Mouse (Mus musculus) spleen, adult 2 months (tissue): Measurements from ENCODE around the gene Egln2. TPM values are rescaled to one million over a fixed set of nuclear protein-coding genes. Genes with fewer than 3 reads are reported as not detected.
A peak's percentile ranks its signal among the peaks of the same experiment; 100 is the strongest.

Experiments
- DNase-seq, 2 experiments: peaks; one replicate each; pipeline versions ENCODE4 v3.0.0 to v3.0.0-alpha.2; 2012 to 2021; ENCODE audit warnings: low spot score in 2 of 2, low read depth in 1 of 2
- H3K27ac ChIP-seq: fragments of 200-500 bp; 2 replicates; pipeline ENCODE4 v1.5.1; 2012; ENCODE audit warnings: low read length, inconsistent platforms; ENCODE audit not compliant: insufficient read depth
- H3K27me3 ChIP-seq: fragments of 200-500 bp; 2 replicates; pipeline ENCODE4 v1.6.1; 2012; ENCODE audit warnings: mild to moderate bottlenecking, moderate library complexity, low read length, inconsistent platforms; ENCODE audit not compliant: control insufficient read depth, insufficient read depth
- H3K36me3 ChIP-seq: fragments of 200-500 bp; 2 replicates; pipeline ENCODE4 v1.6.1; 2012; ENCODE audit warnings: mild to moderate bottlenecking, low read length, inconsistent platforms; ENCODE audit not compliant: control insufficient read depth, insufficient read depth
- H3K4me1 ChIP-seq: fragments of 200-500 bp; 2 replicates; pipeline ENCODE4 v1.6.1; 2011; ENCODE audit warnings: inconsistent platforms; ENCODE audit not compliant: control insufficient read depth, insufficient read depth, insufficient read length
- H3K4me3 ChIP-seq: fragments of 200-500 bp; 2 replicates; pipeline ENCODE4 v1.5.1; 2011; ENCODE audit warnings: mild to moderate bottlenecking, inconsistent platforms; ENCODE audit not compliant: insufficient read depth, insufficient read length; ENCODE audit errors: extremely low read depth
- CTCF ChIP-seq: fragments of 200-500 bp; IDR thresholded peaks from 2 replicates; pipeline ENCODE4 v1.5.1; 2011; ENCODE audit warnings: mild to moderate bottlenecking, inconsistent platforms; ENCODE audit not compliant: insufficient read depth, insufficient read length, insufficient replicate concordance; ENCODE audit errors: extremely low read depth
- POLR2A ChIP-seq: fragments of 200-500 bp; IDR thresholded peaks from 2 replicates; pipeline ENCODE4 v1.6.1; 2011; ENCODE audit warnings: low read depth, low read length, inconsistent platforms
- WGBS: fragments of 180-500 bp; shearing (Covaris S2); methylation state at CpG from one replicate; pipeline ENCODE4 v1.1.7; 2018; 5-methylcytosine and 5-hydroxymethylcytosine counted together
- polyA plus RNA-seq: library from polyadenylated mRNA; depleted of rRNA; stranded (reverse); fragments of >200 nt; gene quantifications from 2 replicates; pipeline ENCODE4 v1.2.3, GENCODE M21; 2012; rRNA removed

Egln2 gene
- polyA plus RNA-seq, result 83.0 and 97.5 TPM in 2 replicates

GRCm38 (mm10) chr7:27166614-27167474, at the start of gene Egln2:
TSS of gene Egln2 (minus strand) at chr7:27166802.
- H3K4me3 ChIP-seq, result peak within 1 kb of the TSS; percentile 79
- peak; percentile 91 to 96 for DNase-seq
- under 1% methylated on average over 61 of the region's 61 CpGs for WGBS

GRCm38 (mm10) chr7:27212626-27213025, 46.0 kb upstream of the Egln2 start:
- Histone ChIP-seq H3K27me3 (no peaks in the 10 kb centered on the region), H3K27ac (no peak overlapping the region), H3K4me1 (no peaks in the 10 kb centered on the region), H3K4me3 (no peak overlapping the region), H3K36me3 (peaks cover 24% of the 10 kb centered on the region)
- 87% methylated on average over 2 of the region's 2 CpGs for WGBS
- TF ChIP-seq CTCF (no peak), POLR2A (no peak)
- no peak for DNase-seq

More at GRCm38 (mm10) chr7:27166614-27167474, at the start of gene Egln2:
- TF ChIP-seq POLR2A, result peak; percentile 43
- TF ChIP-seq CTCF, result no peak
- peaks cover 32% of the 10 kb centered on the region for H3K4me1 ChIP-seq
- H3K27ac ChIP-seq, result peak within 1 kb of the TSS; percentile 99
- no peaks in the 10 kb centered on the region for H3K27me3 ChIP-seq
- peaks cover 15% of the 10 kb centered on the region for H3K36me3 ChIP-seq

- no peak for DNase-seq
- TF ChIP-seq CTCF, result no peak
- WGBS, result 97% methylated on average over 8 of the region's 8 CpGs
- no peak overlapping the region for H3K4me3 ChIP-seq
- H3K4me1 ChIP-seq, result no peaks in the 10 kb centered on the region
- H3K27ac ChIP-seq, result no peak overlapping the region
- H3K36me3 ChIP-seq, result peaks cover 12% of the 10 kb centered on the region
- no peaks in the 10 kb centered on the region for H3K27me3 ChIP-seq
Measured at GRCm38 (mm10) chr7:27203730-27204449, 37.3 kb upstream of the Egln2 start.

- Histone ChIP-seq H3K4me1 (peaks cover 5% of the 10 kb centered on the region; the same call in 1 of the 2 replicates), H3K27me3 (no peaks in the 10 kb centered on the region), H3K27ac (no peak overlapping the region), H3K4me3 (no peak overlapping the region), H3K36me3 (peaks cover 7% of the 10 kb centered on the region)
- DNase-seq, result no peak
- TF ChIP-seq CTCF (no peak), POLR2A (no peak)
- 91% methylated on average over 8 of the region's 8 CpGs for WGBS
Measured at GRCm38 (mm10) chr7:27198779-27199178, 32.2 kb upstream of the Egln2 start.

DNA sequence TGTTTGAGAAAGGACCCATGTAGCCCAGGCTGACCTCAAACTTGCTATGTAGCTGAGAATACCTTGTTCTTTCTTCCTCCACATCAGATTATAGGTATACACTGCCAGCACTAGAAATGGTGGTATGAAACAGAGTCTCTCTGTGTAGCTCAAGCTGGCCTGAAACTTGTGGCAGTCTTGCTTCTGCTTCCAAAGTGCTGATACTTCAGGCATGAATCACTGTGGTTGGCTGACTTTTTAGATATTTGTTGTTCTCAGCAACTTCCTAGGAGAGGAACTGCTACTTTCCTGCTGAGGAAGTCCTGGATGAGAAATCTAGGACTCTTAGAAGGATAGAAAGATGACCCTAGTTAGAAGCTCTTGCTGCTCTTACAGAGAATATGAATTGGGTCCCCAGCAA, 31.8 kb upstream of the Egln2 start:
- H3K27ac ChIP-seq, result no peak overlapping the region
- no peak for DNase-seq

DNA sequence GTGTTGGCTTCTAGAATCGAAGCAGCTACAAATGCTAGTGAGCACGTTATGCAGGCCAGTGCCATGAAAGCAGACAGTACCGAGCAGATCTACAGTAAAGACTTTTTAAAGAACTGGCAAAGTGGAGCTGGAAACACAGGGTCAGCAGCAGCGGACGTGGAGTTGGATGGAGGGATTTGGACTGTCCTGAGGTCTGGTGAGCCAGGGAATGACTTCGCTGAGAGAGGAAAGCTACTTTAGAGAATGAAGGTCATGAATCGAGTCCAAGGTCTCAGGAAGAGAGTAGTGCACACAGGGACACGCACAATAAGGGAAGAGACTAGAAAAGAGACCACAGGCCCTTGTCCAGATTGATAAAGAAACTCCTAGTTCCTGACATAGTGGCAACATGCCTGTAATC, 31.0 kb upstream of the Egln2 start:
- Histone ChIP-seq H3K36me3 (peaks cover 7% of the 10 kb centered on the region), H3K27me3 (no peaks in the 10 kb centered on the region), H3K4me3 (no peak overlapping the region), H3K4me1 (peaks cover 5% of the 10 kb centered on the region; the same call in 1 of the 2 replicates), H3K27ac (peak overlapping the region; percentile 19; the same call in 1 of the 2 replicates)
- TF ChIP-seq POLR2A (no peak), CTCF (no peak)
- no peak for DNase-seq
- 90% methylated on average over 8 of the region's 8 CpGs for WGBS

More for the DNA sequence above, 31.8 kb upstream of the Egln2 start:
- H3K36me3 ChIP-seq, result peaks cover 7% of the 10 kb centered on the region
- no peaks in the 10 kb centered on the region for H3K27me3 ChIP-seq
- TF ChIP-seq CTCF (no peak), POLR2A (no peak)
- H3K4me1 ChIP-seq, result peaks cover 5% of the 10 kb centered on the region; the same call in 1 of the 2 replicates
- no peak overlapping the region for H3K4me3 ChIP-seq

DNA sequence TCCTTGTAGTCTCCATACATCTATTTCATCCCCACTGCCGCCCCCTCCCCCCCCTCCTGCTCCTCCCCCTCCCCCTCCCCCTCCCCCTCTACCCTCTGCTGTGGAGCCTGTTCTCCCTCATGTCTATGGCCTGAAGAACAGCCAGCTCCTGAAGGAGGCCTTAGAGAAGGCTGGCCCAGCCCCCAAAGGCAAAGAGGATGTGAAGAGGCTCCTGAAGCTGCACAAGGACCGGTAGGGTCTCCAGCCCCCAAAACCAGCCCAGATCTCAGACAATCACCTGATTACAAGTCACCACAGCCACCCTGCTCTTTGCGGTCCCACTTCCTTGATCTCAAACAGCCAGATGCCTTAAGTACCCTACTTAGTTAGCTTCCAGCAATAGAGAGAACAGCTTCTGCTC, 30.5 kb upstream of the Egln2 start:
- no peak for TF ChIP-seq POLR2A
- no peak for TF ChIP-seq CTCF
- no peak for DNase-seq
- Histone ChIP-seq H3K36me3 (peaks cover 9% of the 10 kb centered on the region), H3K4me1 (peaks cover 5% of the 10 kb centered on the region; the same call in 1 of the 2 replicates), H3K27me3 (no peaks in the 10 kb centered on the region), H3K27ac (peak overlapping the region; percentile 19; the same call in 1 of the 2 replicates), H3K4me3 (no peak overlapping the region)
- WGBS, result 88% methylated on average over 3 of the region's 3 CpGs
